Mouse (Mus musculus) heart, embryonic 16.5 days (tissue): Measurements from ENCODE around the gene Ift81. TPM values are rescaled to one million over a fixed set of nuclear protein-coding genes. Genes with fewer than 3 reads are reported as not detected.

Source experiments
- ATAC-seq: fragments of 200-750 bp; cut with Nextera tagmentation; replicated peaks from 2 replicates; pipeline ENCODE4 v1.8.0; 2017; ENCODE audit warnings: moderate number of reproducible peaks; ENCODE audit not compliant: insufficient read depth, low FRiP score; ENCODE audit errors: extremely low read depth
- H3K27ac ChIP-seq: fragments of 300-500 bp; sonication (generic); 2 replicates; pipeline ENCODE4 v1.5.1; 2014; ENCODE audit warnings: mild to moderate bottlenecking, low read length, control low read depth, moderate library complexity
- H3K27me3 ChIP-seq: fragments of 300-500 bp; sonication (generic); 2 replicates; pipeline ENCODE4 v1.6.1; 2014; ENCODE audit warnings: low read length, mixed read lengths; ENCODE audit not compliant: control insufficient read depth, insufficient read depth
- H3K36me3 ChIP-seq: fragments of 300-500 bp; sonication (generic); 2 replicates; pipeline ENCODE4 v1.6.1; 2014; ENCODE audit not compliant: control insufficient read depth, insufficient read depth
- H3K4me1 ChIP-seq: fragments of 300-500 bp; sonication (generic); 2 replicates; pipeline ENCODE4 v1.6.1; 2014; ENCODE audit warnings: low read length, mixed read lengths; ENCODE audit not compliant: control insufficient read depth, insufficient read depth
- H3K4me2 ChIP-seq: fragments of 300-500 bp; sonication (generic); 2 replicates; pipeline ENCODE4 v1.6.1; 2014; ENCODE audit warnings: low read depth, mild to moderate bottlenecking, control low read depth, low read length
- H3K4me3 ChIP-seq: fragments of 300-500 bp; sonication (generic); 2 replicates; pipeline ENCODE4 v1.5.1; 2014; ENCODE audit warnings: mild to moderate bottlenecking, control low read depth, low read length
- H3K9ac ChIP-seq: fragments of 300-500 bp; sonication (generic); 2 replicates; pipeline ENCODE4 v1.6.1; 2014; ENCODE audit warnings: low read length, control low read depth
- H3K9me3 ChIP-seq: fragments of 300-500 bp; sonication (generic); replicated peaks from 2 replicates; pipeline ENCODE4 v1.6.1; 2016; ENCODE audit warnings: low read length; ENCODE audit not compliant: control insufficient read depth
- WGBS: fragments of 180-500 bp; shearing (Covaris S2); extraction: QIAGEN DNeasy Blood & Tissue Kit; methylation state at CpG from one replicate; pipeline ENCODE4 v1.1.7; 2014; 5-methylcytosine and 5-hydroxymethylcytosine counted together
- polyA plus RNA-seq: library from polyadenylated mRNA; unstranded; fragments of >200 nt; fragmentation: Nextera tagmentation; extraction: Ambion mirVana; gene quantifications from 2 replicates; pipeline ENCODE4 v1.2.1, GENCODE M21; 2015

The Ift81 gene
- polyA plus RNA-seq, 1 experiment from 2014 or later, result 30.6 TPM

DNA sequence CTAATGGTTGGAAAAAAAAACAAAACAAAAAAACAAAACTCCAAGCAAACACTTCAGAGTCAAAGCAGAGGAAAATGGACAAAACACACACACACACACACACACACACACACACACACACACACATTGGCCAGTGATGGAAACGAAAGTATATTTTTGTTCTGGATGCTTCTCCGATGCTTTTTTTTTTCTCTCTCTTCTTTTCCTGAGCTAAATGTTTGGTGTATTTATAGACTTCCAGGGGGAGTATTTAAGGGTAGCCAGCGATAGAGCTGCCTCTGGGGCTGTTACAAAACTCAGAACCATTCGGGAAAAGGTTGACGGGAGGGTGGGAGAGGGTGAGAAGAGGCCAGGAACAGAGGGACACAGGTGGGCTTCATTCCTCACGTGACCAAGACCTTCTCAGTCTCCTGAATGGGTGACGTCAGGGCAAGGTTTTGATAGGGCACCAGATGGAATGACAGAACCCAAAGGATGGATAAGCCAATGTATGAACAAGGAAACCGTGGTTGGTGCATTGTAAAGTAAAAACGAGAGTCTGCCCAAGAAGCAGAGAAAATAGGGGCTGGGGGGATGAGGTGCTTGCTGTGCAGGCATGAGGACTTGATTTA, 5.5 kb upstream of the Ift81 start:
- no peak for ATAC-seq
- Histone ChIP-seq H3K27ac (peak overlapping the region; percentile 98), H3K4me2 (peak overlapping the region; percentile 11; the same call in 1 of the 2 replicates), H3K9me3 (no peaks in the 10 kb centered on the region), H3K27me3 (no peaks in the 10 kb centered on the region), H3K4me1 (peaks cover 38% of the 10 kb centered on the region), H3K9ac (peak overlapping the region; percentile 5; the same call in 1 of the 2 replicates), H3K36me3 (no peaks in the 10 kb centered on the region), H3K4me3 (no peak overlapping the region)
- 43% methylated on average over 9 of the region's 9 CpGs for WGBS

- Histone ChIP-seq H3K9me3 (no peaks in the 10 kb centered on the region), H3K27me3 (no peaks in the 10 kb centered on the region), H3K4me3 (no peak overlapping the region), H3K4me2 (no peak overlapping the region), H3K27ac (peak overlapping the region; percentile 49; the same call in 1 of the 2 replicates), H3K9ac (no peak overlapping the region), H3K4me1 (peaks cover 41% of the 10 kb centered on the region), H3K36me3 (no peaks in the 10 kb centered on the region)
- no peak for ATAC-seq
- WGBS, result 62% methylated on average over 5 of the region's 5 CpGs
These were observed 3.4 kb upstream of the Ift81 start for GRCm38 (mm10) chr5:122617718-122618117.

- no peak for ATAC-seq
- H3K4me2 ChIP-seq, result no peak overlapping the region
- 56% methylated on average over 5 of the region's 5 CpGs for WGBS
These were observed 2.7 kb downstream of the Ift81 start for GRCm38 (mm10) chr5:122611651-122612050.

GRCm38 (mm10) chr5:122604894-122605293, 9.4 kb downstream of the Ift81 start:
- Histone ChIP-seq H3K9me3 (no peaks in the 10 kb centered on the region), H3K9ac (no peak overlapping the region), H3K36me3 (peaks cover 17% of the 10 kb centered on the region; the same call in 1 of the 2 replicates), H3K27me3 (no peaks in the 10 kb centered on the region), H3K4me1 (peaks cover 18% of the 10 kb centered on the region), H3K27ac (peak overlapping the region; percentile 46; the same call in 1 of the 2 replicates), H3K4me2 (no peak overlapping the region), H3K4me3 (no peak overlapping the region)
- ATAC-seq, result no peak
- 56% methylated on average over 2 of the region's 2 CpGs for WGBS

More at GRCm38 (mm10) chr5:122611651-122612050, 2.7 kb downstream of the Ift81 start:
- H3K4me1 ChIP-seq, result peaks cover 8% of the 10 kb centered on the region
- H3K9me3 ChIP-seq, result no peaks in the 10 kb centered on the region
- peaks cover 19% of the 10 kb centered on the region; the same call in 1 of the 2 replicates for H3K36me3 ChIP-seq
- H3K27ac ChIP-seq, result peak overlapping the region; percentile 5
- H3K4me3 ChIP-seq, result no peak overlapping the region
- H3K27me3 ChIP-seq, result no peaks in the 10 kb centered on the region
- no peak overlapping the region for H3K9ac ChIP-seq

DNA sequence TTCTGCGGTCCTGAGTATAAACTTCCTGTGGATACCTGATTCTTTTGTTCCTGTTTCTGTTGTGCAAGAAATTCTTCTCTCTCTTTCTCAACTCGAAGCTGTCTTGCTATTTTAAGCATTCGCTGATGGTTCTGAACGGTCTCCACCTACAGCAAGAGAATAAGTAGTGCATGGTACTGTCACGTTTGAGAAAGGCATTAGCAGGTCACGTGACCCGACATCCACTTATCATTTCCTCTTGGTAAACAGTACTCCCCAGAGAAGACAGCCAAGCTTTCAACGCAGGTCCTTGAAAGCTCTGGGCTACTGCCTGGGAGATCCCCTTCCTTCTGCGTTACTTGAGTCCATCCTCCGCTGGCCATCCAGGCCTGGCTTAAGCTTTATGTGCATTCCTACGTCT, 12.1 kb downstream of the Ift81 start:
- peaks cover 18% of the 10 kb centered on the region for H3K4me1 ChIP-seq
- 0 out of 2 replicates have a peak, but pooled peaks cover 2% of the 10 kb centered on the region for H3K9me3 ChIP-seq
- WGBS, result 21% methylated on average over 11 of the region's 11 CpGs
- peaks cover 18% of the 10 kb centered on the region for H3K36me3 ChIP-seq
- H3K4me2 ChIP-seq, result peak overlapping the region; percentile 31
- H3K27me3 ChIP-seq, result no peaks in the 10 kb centered on the region
- no peak overlapping the region for H3K4me3 ChIP-seq
- peak overlapping the region; percentile 54 for H3K9ac ChIP-seq
- peak overlapping the region; percentile 84 for H3K27ac ChIP-seq
- ATAC-seq, result peak; percentile 76

- peaks cover 35% of the 10 kb centered on the region for H3K36me3 ChIP-seq
- WGBS, result 85% methylated on average over 4 of the region's 4 CpGs
These were observed 18.8 kb downstream of the Ift81 start for GRCm38 (mm10) chr5:122595470-122595869.

DNA sequence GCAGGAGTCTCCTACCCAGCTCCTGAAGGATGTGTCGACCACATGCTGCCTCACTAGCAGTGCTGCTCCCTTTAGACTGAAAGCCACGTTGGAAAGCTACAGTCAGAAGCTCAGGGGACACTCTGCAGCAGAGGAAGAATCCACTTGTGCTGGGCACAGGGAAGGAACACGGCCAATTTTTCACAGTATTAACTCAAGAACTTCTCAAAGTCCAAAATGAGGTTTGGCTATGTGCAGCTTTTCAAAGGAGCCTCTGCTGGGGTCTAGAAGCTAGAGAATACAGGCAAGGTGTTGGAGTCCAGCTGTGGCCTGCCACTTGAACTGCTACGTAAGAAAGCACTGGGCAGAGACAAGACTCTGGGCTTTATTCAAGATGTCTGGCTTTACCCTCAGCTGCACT, 24.4 kb downstream of the Ift81 start:
- Histone ChIP-seq H3K9me3 (no peaks in the 10 kb centered on the region), H3K27ac (no peak overlapping the region), H3K4me3 (no peak overlapping the region), H3K36me3 (peaks cover 22% of the 10 kb centered on the region), H3K4me1 (no peaks in the 10 kb centered on the region), H3K4me2 (no peak overlapping the region), H3K9ac (no peak overlapping the region), H3K27me3 (no peaks in the 10 kb centered on the region)
- no peak for ATAC-seq
- WGBS, result 82% methylated on average over 4 of the region's 4 CpGs

More at GRCm38 (mm10) chr5:122595470-122595869, 18.8 kb downstream of the Ift81 start:
- Histone ChIP-seq H3K4me2 (no peak overlapping the region), H3K27me3 (no peaks in the 10 kb centered on the region), H3K4me3 (no peak overlapping the region), H3K27ac (no peak overlapping the region), H3K9ac (no peak overlapping the region), H3K9me3 (0 out of 2 replicates have a peak, but pooled peaks cover 2% of the 10 kb centered on the region), H3K4me1 (no peaks in the 10 kb centered on the region)
- no peak for ATAC-seq

GRCm38 (mm10) chr5:122585546-122585945, 28.8 kb downstream of the Ift81 start:
- no peak for ATAC-seq
- Histone ChIP-seq H3K27me3 (no peaks in the 10 kb centered on the region), H3K4me2 (no peak overlapping the region), H3K9me3 (no peaks in the 10 kb centered on the region), H3K27ac (no peak overlapping the region), H3K9ac (no peak overlapping the region), H3K4me3 (no peak overlapping the region), H3K4me1 (no peaks in the 10 kb centered on the region), H3K36me3 (peaks cover 14% of the 10 kb centered on the region)
- WGBS, result 67% methylated on average over 9 of the region's 9 CpGs

DNA sequence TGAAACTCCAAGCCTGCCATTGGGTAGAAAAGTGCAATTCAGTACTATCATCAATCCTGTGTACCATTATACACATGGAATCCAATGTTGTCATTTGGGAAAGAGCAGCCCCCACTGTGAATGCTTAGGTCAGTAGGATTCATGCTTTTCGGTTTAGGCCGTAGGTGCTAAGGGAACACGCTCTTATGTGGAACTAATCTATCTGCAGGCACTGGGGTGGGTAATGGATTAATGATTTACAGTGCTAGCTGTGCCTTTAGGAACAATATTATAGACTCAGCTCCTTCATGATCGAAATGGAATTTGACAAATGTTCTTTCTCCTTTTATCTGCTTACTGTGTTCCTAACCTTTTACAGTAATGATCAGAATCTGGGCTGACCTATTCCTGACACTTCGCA, 30.2 kb downstream of the Ift81 start:
- no peak for ATAC-seq
- Histone ChIP-seq H3K9me3 (peaks cover 4% of the 10 kb centered on the region; the same call in 1 of the 2 replicates), H3K9ac (no peak overlapping the region), H3K4me1 (no peaks in the 10 kb centered on the region), H3K4me3 (no peak overlapping the region), H3K36me3 (peaks cover 21% of the 10 kb centered on the region), H3K4me2 (no peak overlapping the region), H3K27ac (no peak overlapping the region), H3K27me3 (no peaks in the 10 kb centered on the region)
- WGBS, result 91% methylated on average over 5 of the region's 5 CpGs
